In genomic region chr16:85308429-85308828, GRCm38 (mm10) we compare ENCODE assay signal across 23 mouse cellular contexts.
DNase-seq lines count a peak whose midpoint lies in the region; ATAC-seq lines count a peak whose summit lies in the region.
"Had no signal": no experiment of that assay in that cellular context is flagged by ENCODE, and none has a peak within 500 bp of the region (broad histone marks: within the 10 kb centered on the region; RNA-seq: fewer than 3 reads in every experiment).

No protein-coding gene starts in this region.

- ATAC-seq in midbrain, embryonic 16.5 days = no peak
- peak; percentile 76 for ATAC-seq in forebrain, embryonic 15.5 days (replicated peaks)
- peak; percentile 59 for ATAC-seq in hindbrain, embryonic 14.5 days (ENCODE audit: low FRiP score)
- 0 out of 2 replicates have a peak, but pooled peaks have one; percentile 37 for ATAC-seq in midbrain, embryonic 14.5 days (ENCODE audit: low FRiP score, low TSS enrichment)
- no peak for ATAC-seq in erythroblast, adult 5-6 weeks (replicated peaks; ENCODE audit: low FRiP score, poor library complexity, severe bottlenecking)
- ATAC-seq: CD4-positive, CD25-positive, alpha-beta regulatory T cell, adult 4 months; liver, postnatal 0 days; lung, postnatal 0 days had no signal

- no peak for DNase-seq in midbrain, embryonic 10.5 days (ENCODE audit: low spot score)
- DNase-seq in hindbrain, embryonic 14.5 days (ENCODE audit: low spot score) = no peak
- DNase-seq in midbrain, embryonic 14.5 days = no peak
- DNase-seq in cerebellum, adult 8-10 months = no peak
- DNase-seq in layer of hippocampus, postnatal 25 days (ENCODE audit: extremely low spot score in 1 of 2, low spot score in 1 of 2) = no peak
- DNase-seq: adrenal gland, postnatal 25 days; cerebellum, adult 9-11 months; gastrocnemius, postnatal 25 days; heart, adult 18-20 months; heart, postnatal 14 days; kidney, adult 18-20 months; liver, postnatal 0 days; thymus, adult 2 months had no signal

- WGBS in midbrain, embryonic 10.5 days = 85% methylated on average over 2 of the region's 2 CpGs
- WGBS in midbrain, embryonic 16.5 days = 44% methylated on average over 2 of the region's 2 CpGs
- WGBS in forebrain, embryonic 15.5 days = 37% methylated on average over 2 of the region's 2 CpGs
- WGBS in hindbrain, embryonic 14.5 days = 28% methylated on average over 2 of the region's 2 CpGs
- WGBS in midbrain, embryonic 14.5 days = 44% methylated on average over 2 of the region's 2 CpGs

- no peaks in the 10 kb centered on the region for H3K27me3 ChIP-seq in midbrain, embryonic 10.5 days (ENCODE audit: low read depth, poor library complexity, severe bottlenecking)
- no peaks in the 10 kb centered on the region for H3K27me3 ChIP-seq in midbrain, embryonic 16.5 days (ENCODE audit: control insufficient read depth, insufficient read depth, low read depth, low read length)
- no peaks in the 10 kb centered on the region for H3K27me3 ChIP-seq in forebrain, embryonic 15.5 days
- H3K27me3 ChIP-seq in hindbrain, embryonic 14.5 days (ENCODE audit: control insufficient read depth, insufficient read depth, low read length) = no peaks in the 10 kb centered on the region
- no peaks in the 10 kb centered on the region for H3K27me3 ChIP-seq in midbrain, embryonic 14.5 days (ENCODE audit: control insufficient read depth, insufficient read depth, low read length)
- H3K27me3 ChIP-seq: embryonic facial prominence, embryonic 15.5 days; heart, embryonic 13.5 days had no signal

- no peak overlapping the region for H3K4me3 ChIP-seq in midbrain, embryonic 10.5 days
- H3K4me3 ChIP-seq in midbrain, embryonic 16.5 days (ENCODE audit: low read depth, low read length) = no peak overlapping the region
- no peak overlapping the region for H3K4me3 ChIP-seq in forebrain, embryonic 15.5 days
- no peak overlapping the region for H3K4me3 ChIP-seq in hindbrain, embryonic 14.5 days (replicated peaks; ENCODE audit: low read length)
- H3K4me3 ChIP-seq in midbrain, embryonic 14.5 days (replicated peaks; ENCODE audit: low read depth, low read length) = no peak overlapping the region
- H3K4me3 ChIP-seq: embryonic facial prominence, embryonic 15.5 days; heart, embryonic 13.5 days had no signal

- H3K9me3 ChIP-seq in midbrain, embryonic 10.5 days (replicated peaks) = no peaks in the 10 kb centered on the region
- no peaks in the 10 kb centered on the region for H3K9me3 ChIP-seq in midbrain, embryonic 16.5 days (replicated peaks; ENCODE audit: control insufficient read depth, low read length, poor library complexity, severe bottlenecking)
- H3K9me3 ChIP-seq in forebrain, embryonic 15.5 days = no peaks in the 10 kb centered on the region
- no peaks in the 10 kb centered on the region for H3K9me3 ChIP-seq in hindbrain, embryonic 14.5 days (ENCODE audit: control insufficient read depth, low read length)
- no peaks in the 10 kb centered on the region for H3K9me3 ChIP-seq in midbrain, embryonic 14.5 days (ENCODE audit: control insufficient read depth, low read length)
- H3K9me3 ChIP-seq: embryonic facial prominence, embryonic 15.5 days; heart, embryonic 13.5 days had no signal

- H3K9ac ChIP-seq in midbrain, embryonic 16.5 days (ENCODE audit: low read depth, low read length) = no peak overlapping the region
- no peak overlapping the region for H3K9ac ChIP-seq in forebrain, embryonic 15.5 days (replicated peaks)
- no peak overlapping the region for H3K9ac ChIP-seq in hindbrain, embryonic 14.5 days
- no peak overlapping the region for H3K9ac ChIP-seq in midbrain, embryonic 14.5 days (replicated peaks; ENCODE audit: low read length)
- H3K9ac ChIP-seq: embryonic facial prominence, embryonic 15.5 days; heart, embryonic 13.5 days; liver, postnatal 0 days had no signal

- no peaks in the 10 kb centered on the region for H3K36me3 ChIP-seq in midbrain, embryonic 10.5 days
- no peaks in the 10 kb centered on the region for H3K36me3 ChIP-seq in midbrain, embryonic 16.5 days (ENCODE audit: control insufficient read depth, insufficient read depth, low read length)
- no peaks in the 10 kb centered on the region for H3K36me3 ChIP-seq in forebrain, embryonic 15.5 days
- no peaks in the 10 kb centered on the region for H3K36me3 ChIP-seq in hindbrain, embryonic 14.5 days (replicated peaks; ENCODE audit: control insufficient read depth, insufficient read depth)
- no peaks in the 10 kb centered on the region for H3K36me3 ChIP-seq in midbrain, embryonic 14.5 days (ENCODE audit: control insufficient read depth, insufficient read depth, low read length)
- H3K36me3 ChIP-seq: embryonic facial prominence, embryonic 15.5 days; heart, embryonic 13.5 days had no signal

- no peak overlapping the region for H3K4me2 ChIP-seq in midbrain, embryonic 16.5 days (ENCODE audit: low read length)
- no peak overlapping the region for H3K4me2 ChIP-seq in forebrain, embryonic 15.5 days (replicated peaks)
- no peak overlapping the region for H3K4me2 ChIP-seq in hindbrain, embryonic 14.5 days (replicated peaks)
- no peak overlapping the region for H3K4me2 ChIP-seq in midbrain, embryonic 14.5 days (ENCODE audit: low read length)
- H3K4me2 ChIP-seq: embryonic facial prominence, embryonic 15.5 days; heart, embryonic 13.5 days; liver, embryonic 11.5 days had no signal

- peak overlapping the region; percentile 68; the same call in 1 of the 2 replicates for H3K27ac ChIP-seq in midbrain, embryonic 10.5 days (replicated peaks)
- H3K27ac ChIP-seq in midbrain, embryonic 16.5 days (ENCODE audit: low read length) = no peak overlapping the region
- peak overlapping the region; percentile 35 for H3K27ac ChIP-seq in forebrain, embryonic 15.5 days (replicated peaks)
- 0 out of 2 replicates have a peak overlapping the region, but pooled peaks have one; percentile 49 for H3K27ac ChIP-seq in hindbrain, embryonic 14.5 days
- 0 out of 2 replicates have a peak overlapping the region, but pooled peaks have one; percentile 15 for H3K27ac ChIP-seq in midbrain, embryonic 14.5 days (replicated peaks; ENCODE audit: low read depth, low read length)
- H3K27ac ChIP-seq: embryonic facial prominence, embryonic 15.5 days; heart, embryonic 13.5 days; kidney, postnatal 0 days; macrophage had no signal

- H3K4me1 ChIP-seq in midbrain, embryonic 10.5 days = peaks cover 15% of the 10 kb centered on the region
- H3K4me1 ChIP-seq in midbrain, embryonic 16.5 days (ENCODE audit: control insufficient read depth, insufficient read depth, low read length) = no peaks in the 10 kb centered on the region
- peaks cover 5% of the 10 kb centered on the region; the same call in 1 of the 2 replicates for H3K4me1 ChIP-seq in forebrain, embryonic 15.5 days
- H3K4me1 ChIP-seq in hindbrain, embryonic 14.5 days (replicated peaks; ENCODE audit: control insufficient read depth, insufficient read depth, low read length) = no peaks in the 10 kb centered on the region
- H3K4me1 ChIP-seq in midbrain, embryonic 14.5 days (ENCODE audit: control insufficient read depth, insufficient read depth, low read length) = 0 out of 2 replicates have a peak, but pooled peaks cover 3% of the 10 kb centered on the region
- H3K4me1 ChIP-seq: embryonic facial prominence, embryonic 15.5 days; heart, embryonic 13.5 days had no signal

Comparison
In these comparisons a context has a peak if more than half of its experiments do, and no peak if none do; other contexts are left out.
1. ATAC-seq: peak in forebrain, embryonic 15.5 days (single experiment), hindbrain, embryonic 14.5 days (single experiment) and midbrain, embryonic 14.5 days (single experiment); none in midbrain, embryonic 16.5 days (single experiment) and erythroblast, adult 5-6 weeks (single experiment).